Mouse (Mus musculus) heart, embryonic 13.5 days (tissue): ENCODE results near the gene Bmt2. TPM values are rescaled to one million over a fixed set of nuclear protein-coding genes. Genes with fewer than 3 reads are reported as not detected.

Source experiments
- ATAC-seq: fragments of 200-750 bp; cut with Nextera tagmentation; 2 replicates; pipeline ENCODE4 v1.8.0; 2017; ENCODE audit warnings: moderate TSS enrichment; ENCODE audit not compliant: insufficient number of reproducible peaks, low FRiP score, low TSS enrichment; ENCODE audit errors: extremely low read depth
- H3K27ac ChIP-seq: fragments of 300-500 bp; sonication (generic); replicated peaks from 2 replicates; pipeline ENCODE4 v1.5.1; 2015; ENCODE audit warnings: moderate library complexity, mild to moderate bottlenecking, inconsistent platforms
- H3K27me3 ChIP-seq: fragments of 300-500 bp; sonication (generic); replicated peaks from 2 replicates; pipeline ENCODE4 v1.6.1; 2015; ENCODE audit warnings: mild to moderate bottlenecking, inconsistent platforms
- H3K36me3 ChIP-seq: fragments of 300-500 bp; sonication (generic); 2 replicates; pipeline ENCODE4 v1.6.1; 2015; ENCODE audit warnings: mild to moderate bottlenecking, inconsistent platforms
- H3K4me1 ChIP-seq: fragments of 300-500 bp; sonication (generic); 2 replicates; pipeline ENCODE4 v1.6.1; 2015; ENCODE audit warnings: inconsistent platforms
- H3K4me2 ChIP-seq: fragments of 300-500 bp; sonication (generic); 2 replicates; pipeline ENCODE4 v1.6.1; 2015; ENCODE audit warnings: inconsistent platforms, mild to moderate bottlenecking, moderate library complexity
- H3K4me3 ChIP-seq: fragments of 300-500 bp; sonication (generic); 2 replicates; pipeline ENCODE4 v1.5.1; 2015; ENCODE audit warnings: moderate library complexity, mild to moderate bottlenecking, inconsistent platforms
- H3K9ac ChIP-seq: fragments of 300-500 bp; sonication (generic); 2 replicates; pipeline ENCODE4 v1.6.1; 2015; ENCODE audit warnings: inconsistent platforms, mild to moderate bottlenecking, moderate library complexity
- H3K9me3 ChIP-seq: fragments of 300-500 bp; sonication (generic); 2 replicates; pipeline ENCODE4 v1.6.1; 2016; ENCODE audit warnings: inconsistent platforms
- WGBS: fragments of 180-500 bp; shearing (Covaris S2); methylation state at CpG from one replicate; pipeline ENCODE4 v1.1.7; 2015; ENCODE audit warnings: mixed read lengths; 5-methylcytosine and 5-hydroxymethylcytosine counted together
- polyA plus RNA-seq: library from polyadenylated mRNA; unstranded; fragments of >200 nt; fragmentation: Nextera tagmentation; extraction: Ambion mirVana; gene quantifications from 2 replicates; pipeline ENCODE4 v1.2.1, GENCODE M21; 2015

Bmt2 gene
- polyA plus RNA-seq, 1 experiment from 2014 or later = 18.2 TPM

DNA sequence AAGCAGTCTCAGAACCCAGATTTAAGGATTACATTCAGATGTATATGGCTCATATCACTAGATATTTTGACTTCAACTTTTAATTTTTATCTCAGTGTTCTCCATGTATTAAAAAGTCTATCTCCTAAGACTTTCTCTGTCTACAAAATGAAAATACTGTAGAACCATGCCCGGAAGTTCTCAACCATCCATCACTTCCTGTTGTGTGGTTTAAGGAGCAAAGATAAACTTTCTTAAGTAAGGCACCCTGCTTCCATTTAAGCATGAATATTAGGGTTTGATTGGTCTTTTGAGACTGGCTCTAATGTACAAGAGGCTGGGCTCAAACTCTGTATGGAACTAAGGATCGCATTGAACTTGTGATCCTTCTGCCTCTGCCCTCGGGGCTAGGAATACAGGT lies 63.2 kb downstream of the Bmt2 start:
- Histone ChIP-seq H3K4me1 (no peaks in the 10 kb centered on the region), H3K36me3 (no peaks in the 10 kb centered on the region), H3K9ac (no peak overlapping the region), H3K9me3 (no peaks in the 10 kb centered on the region), H3K27me3 (no peaks in the 10 kb centered on the region), H3K4me3 (no peak overlapping the region), H3K27ac (no peak overlapping the region), H3K4me2 (no peak overlapping the region)
- ATAC-seq = no peak
- WGBS = 82% methylated on average over 3 of the region's 3 CpGs

DNA sequence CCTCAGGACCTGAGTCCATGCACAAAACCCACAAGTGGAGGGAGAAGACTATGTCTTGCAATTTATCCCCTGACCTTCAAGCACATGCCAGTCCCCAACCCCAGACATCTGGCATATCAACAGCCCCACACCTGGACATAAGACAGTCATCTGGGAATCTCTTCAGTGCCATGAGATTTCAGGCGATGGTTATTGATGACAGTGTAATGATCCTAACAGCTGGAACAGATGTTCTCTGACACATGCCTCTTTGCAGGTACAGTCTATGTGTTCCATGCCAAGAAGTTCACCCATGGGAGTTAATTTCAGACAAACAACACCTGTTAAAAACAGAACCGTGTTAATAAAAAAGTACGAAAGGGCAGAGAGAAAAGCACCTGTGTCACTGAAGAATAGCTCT lies 64.1 kb downstream of the Bmt2 start:
- no peak overlapping the region for H3K4me2 ChIP-seq
- no peak overlapping the region for H3K27ac ChIP-seq
- H3K4me3 ChIP-seq = no peak overlapping the region
- no peaks in the 10 kb centered on the region for H3K4me1 ChIP-seq
- H3K9me3 ChIP-seq = no peaks in the 10 kb centered on the region
- no peaks in the 10 kb centered on the region for H3K36me3 ChIP-seq
- 76% methylated on average over 3 of the region's 3 CpGs for WGBS
- no peak overlapping the region for H3K9ac ChIP-seq
- H3K27me3 ChIP-seq = no peaks in the 10 kb centered on the region
- no peak for ATAC-seq

DNA sequence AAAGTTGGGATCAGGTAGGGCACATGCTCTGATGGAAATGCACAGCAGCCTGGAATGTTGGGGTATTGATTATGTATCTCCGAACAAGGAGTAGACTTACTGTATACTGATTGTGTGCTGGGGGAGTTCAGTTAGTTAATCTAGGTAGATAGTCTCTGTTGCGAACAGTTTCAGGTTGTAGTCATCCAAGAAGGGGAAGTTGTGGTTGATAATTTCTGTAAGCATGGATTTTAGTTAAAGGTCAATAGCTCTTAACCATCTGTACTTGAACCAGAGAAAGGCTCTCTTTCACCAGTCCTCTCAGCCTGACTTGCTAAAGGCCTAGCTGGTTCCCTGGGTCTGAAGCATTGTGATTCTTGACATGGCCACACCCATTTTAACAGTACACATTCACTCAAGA lies 66.9 kb downstream of the Bmt2 start:
- H3K27me3 ChIP-seq = no peaks in the 10 kb centered on the region
- no peaks in the 10 kb centered on the region for H3K9me3 ChIP-seq
- no peak overlapping the region for H3K4me3 ChIP-seq
- no peak overlapping the region for H3K4me2 ChIP-seq
- peaks cover 17% of the 10 kb centered on the region for H3K4me1 ChIP-seq
- H3K27ac ChIP-seq = no peak overlapping the region
- H3K9ac ChIP-seq = no peak overlapping the region
- no peaks in the 10 kb centered on the region for H3K36me3 ChIP-seq
- ATAC-seq = no peak
- WGBS = 88% methylated on average over 2 of the region's 2 CpGs

DNA sequence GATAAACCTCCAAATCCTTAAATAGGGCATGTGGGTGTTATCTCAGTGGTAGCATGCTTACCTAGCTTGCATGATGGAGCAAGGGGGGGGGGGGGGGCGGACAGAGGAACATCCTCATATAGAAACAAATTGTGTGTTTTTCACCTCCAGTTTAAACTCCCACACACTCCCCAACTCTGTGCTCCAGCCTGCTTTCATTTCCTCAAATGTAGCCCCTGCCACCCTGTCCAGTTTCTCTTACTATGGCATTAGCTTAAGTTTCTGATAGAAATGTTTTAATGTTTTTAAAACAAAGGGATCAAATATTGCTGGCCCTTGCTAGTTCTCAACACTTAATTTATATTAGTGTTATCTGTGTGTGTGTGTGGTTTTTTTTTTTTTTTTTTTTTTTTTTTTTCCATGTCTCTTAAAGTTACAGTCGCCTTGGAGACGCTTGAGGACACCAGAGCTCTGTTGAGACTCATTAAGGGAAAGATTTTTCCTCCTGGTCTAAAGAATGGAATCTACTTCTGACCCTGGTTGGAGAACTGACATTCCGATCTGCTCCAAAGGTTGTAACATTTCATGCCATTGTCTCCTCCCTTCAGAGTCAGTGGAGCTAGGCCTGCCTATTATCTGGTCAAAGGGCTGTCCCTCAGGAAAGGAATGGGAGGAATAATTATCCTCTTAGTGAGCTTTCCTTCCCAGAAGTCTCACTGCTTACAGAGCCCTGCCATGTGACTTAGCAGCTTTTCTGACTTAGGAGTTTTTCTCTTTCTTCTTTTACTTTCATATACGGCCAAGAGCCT lies 68.2 kb downstream of the Bmt2 start:
- no peaks in the 10 kb centered on the region for H3K27me3 ChIP-seq
- WGBS = 79% methylated on average over 5 of the region's 5 CpGs
- no peak overlapping the region for H3K9ac ChIP-seq
- H3K9me3 ChIP-seq = no peaks in the 10 kb centered on the region
- no peak overlapping the region for H3K27ac ChIP-seq
- peaks cover 25% of the 10 kb centered on the region for H3K4me1 ChIP-seq
- H3K36me3 ChIP-seq = peaks cover 5% of the 10 kb centered on the region
- H3K4me2 ChIP-seq = no peak overlapping the region
- no peak for ATAC-seq
- no peak overlapping the region for H3K4me3 ChIP-seq

DNA sequence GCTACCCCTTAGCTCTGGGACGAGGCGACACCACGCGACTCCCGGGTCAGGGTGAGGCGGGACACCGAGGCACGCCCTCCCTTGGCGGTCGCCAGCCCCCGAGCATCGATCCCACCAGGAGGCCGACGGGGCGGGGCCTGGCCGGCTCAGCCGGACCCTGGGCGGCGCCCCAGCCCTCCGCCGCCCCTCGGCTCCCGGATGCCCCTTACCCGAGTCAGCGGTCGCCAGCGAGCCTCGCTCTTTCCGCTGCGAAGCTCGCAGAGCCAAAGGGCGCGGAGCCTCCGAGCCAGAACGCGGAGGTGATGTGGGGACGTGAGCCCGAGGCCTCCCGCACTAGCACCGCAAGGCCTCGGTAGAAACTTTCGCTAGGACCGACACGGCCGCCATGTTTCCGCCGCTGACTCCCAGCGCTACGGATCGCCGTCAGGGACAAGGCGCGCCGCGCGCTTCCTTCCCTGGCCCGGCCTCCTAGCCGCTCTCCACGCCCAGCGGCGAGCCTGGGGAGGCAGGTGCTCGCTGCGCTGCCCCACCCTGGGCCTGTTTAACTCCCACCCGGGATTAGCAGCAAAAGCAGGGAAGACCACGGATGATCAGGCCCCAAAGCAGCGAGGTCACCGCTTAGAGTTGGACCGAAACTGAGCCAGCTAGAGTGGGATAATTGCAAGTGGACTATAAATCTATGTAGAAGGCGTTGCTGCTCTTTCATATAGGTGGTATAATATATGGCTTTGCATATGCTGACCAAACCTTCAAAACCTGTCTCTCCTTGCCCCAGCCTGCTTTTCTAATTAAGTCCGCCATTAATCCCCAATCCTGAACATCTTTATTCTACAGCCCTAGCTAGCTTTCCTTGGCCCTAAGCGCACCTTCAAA lies 69.9 kb downstream of the Bmt2 start, which contains the start of gene Tmem168:
Gene Tmem168, minus strand, starts transcription at position 480 of the 873 bp plus-strand sequence.
- H3K4me2 ChIP-seq = peak within 1 kb of the TSS; percentile 77
- H3K27ac ChIP-seq = peak within 1 kb of the TSS; percentile 97
- peaks cover 14% of the 10 kb centered on the region for H3K36me3 ChIP-seq
- peak within 1 kb of the TSS; percentile 93 for H3K9ac ChIP-seq
- H3K4me3 ChIP-seq = peak within 1 kb of the TSS; percentile 85
- WGBS = 2% methylated on average over 70 of the region's 71 CpGs
- peaks cover 30% of the 10 kb centered on the region for H3K4me1 ChIP-seq
- H3K27me3 ChIP-seq = no peaks in the 10 kb centered on the region
- peak; percentile 92 for ATAC-seq
- H3K9me3 ChIP-seq = no peaks in the 10 kb centered on the region

DNA sequence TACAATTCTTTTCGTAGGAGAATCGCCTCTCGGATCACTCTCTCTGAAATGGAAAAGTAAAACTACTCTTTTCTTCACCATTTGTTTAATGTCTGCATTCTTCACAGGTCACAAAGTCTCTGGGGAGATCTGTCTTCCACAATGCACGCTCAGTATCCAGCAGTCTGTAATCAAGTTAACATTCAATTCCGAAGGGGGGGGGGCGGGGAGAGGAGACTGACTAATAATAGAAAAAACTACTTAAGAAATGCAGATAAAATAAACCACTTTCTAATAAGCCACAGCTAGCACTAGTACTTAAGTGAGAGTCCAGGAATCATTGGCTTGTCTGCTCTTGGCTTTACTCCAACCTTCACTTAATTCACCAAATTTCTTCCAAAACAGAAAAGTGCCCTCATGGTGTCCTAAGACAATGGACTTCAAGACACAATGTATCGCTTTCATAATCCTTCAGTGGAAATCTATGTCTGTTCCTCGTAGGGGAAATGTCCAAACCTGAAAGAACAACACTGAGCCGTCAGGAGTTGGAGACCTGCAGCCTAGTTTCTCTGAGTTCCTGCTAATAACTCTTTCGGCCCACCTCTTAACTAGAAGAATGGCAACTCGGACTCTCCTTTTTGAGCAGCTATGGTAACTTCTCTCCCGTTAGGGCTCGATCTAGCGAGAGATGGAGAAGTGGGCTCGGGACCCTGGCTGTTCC lies 70.7 kb downstream of the Bmt2 start:
- ATAC-seq = 0 out of 2 replicates have a peak, but pooled peaks have one; percentile 1
- WGBS = 8% methylated on average over 15 of the region's 15 CpGs

DNA sequence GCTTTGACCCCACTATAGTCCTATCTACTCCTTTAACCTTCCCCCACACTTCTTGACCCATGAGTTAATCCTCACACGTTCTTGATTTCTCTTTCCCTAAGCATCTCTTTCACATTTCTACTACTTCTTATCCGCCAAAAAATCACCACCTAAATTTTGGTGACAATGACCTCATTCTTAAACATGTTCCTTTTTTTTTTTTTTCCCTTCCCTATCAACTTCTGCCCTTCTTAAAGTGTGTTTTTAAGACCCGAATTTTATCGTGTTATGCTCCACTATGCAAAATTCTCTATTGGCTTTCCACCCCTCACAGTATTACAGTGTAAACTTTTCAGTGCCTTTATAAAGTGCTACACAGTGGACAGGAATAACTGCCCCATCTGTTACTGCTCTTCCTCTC lies 71.4 kb downstream of the Bmt2 start:
- H3K9me3 ChIP-seq = no peaks in the 10 kb centered on the region
- H3K4me3 ChIP-seq = peak overlapping the region; percentile 85
- WGBS = 61% methylated on average over 4 of the region's 4 CpGs
- H3K27ac ChIP-seq = peak overlapping the region; percentile 97
- H3K36me3 ChIP-seq = peaks cover 27% of the 10 kb centered on the region
- H3K9ac ChIP-seq = peak overlapping the region; percentile 93
- H3K4me1 ChIP-seq = peaks cover 41% of the 10 kb centered on the region
- peak overlapping the region; percentile 77 for H3K4me2 ChIP-seq
- H3K27me3 ChIP-seq = no peaks in the 10 kb centered on the region
- no peak for ATAC-seq

More for the DNA sequence above, 70.7 kb downstream of the Bmt2 start:
- peak overlapping the region; percentile 85 for H3K4me3 ChIP-seq
- H3K9me3 ChIP-seq = no peaks in the 10 kb centered on the region
- peak overlapping the region; percentile 93 for H3K9ac ChIP-seq
- peak overlapping the region; percentile 77 for H3K4me2 ChIP-seq
- H3K4me1 ChIP-seq = peaks cover 34% of the 10 kb centered on the region
- peak overlapping the region; percentile 97 for H3K27ac ChIP-seq
- no peaks in the 10 kb centered on the region for H3K27me3 ChIP-seq
- H3K36me3 ChIP-seq = peaks cover 22% of the 10 kb centered on the region

DNA sequence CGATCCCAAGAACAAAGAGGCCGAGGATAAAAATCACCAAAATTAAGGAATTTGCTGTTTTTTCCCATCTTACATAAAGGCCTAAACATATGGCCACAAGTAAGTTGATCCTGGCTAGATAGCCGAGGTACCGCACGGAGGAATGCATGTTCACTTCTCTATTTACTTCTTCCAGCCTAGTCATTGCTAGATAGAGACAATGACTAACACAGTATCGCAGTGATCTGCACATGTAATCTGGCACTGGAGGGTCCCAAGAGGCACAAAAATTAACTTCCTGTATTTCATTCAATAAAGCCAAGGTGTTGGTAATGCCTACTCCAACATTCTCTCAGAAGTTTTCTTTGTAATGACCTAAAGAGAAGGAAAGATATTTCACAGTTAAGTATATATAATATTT lies 74.6 kb downstream of the Bmt2 start:
- no peak for ATAC-seq
- peaks cover 29% of the 10 kb centered on the region for H3K36me3 ChIP-seq
- H3K27ac ChIP-seq = no peak overlapping the region
- WGBS = 89% methylated on average over 6 of the region's 6 CpGs
- no peak overlapping the region for H3K9ac ChIP-seq
- H3K4me3 ChIP-seq = no peak overlapping the region
- no peaks in the 10 kb centered on the region for H3K9me3 ChIP-seq
- peaks cover 58% of the 10 kb centered on the region for H3K4me1 ChIP-seq
- H3K4me2 ChIP-seq = no peak overlapping the region
- H3K27me3 ChIP-seq = no peaks in the 10 kb centered on the region

DNA sequence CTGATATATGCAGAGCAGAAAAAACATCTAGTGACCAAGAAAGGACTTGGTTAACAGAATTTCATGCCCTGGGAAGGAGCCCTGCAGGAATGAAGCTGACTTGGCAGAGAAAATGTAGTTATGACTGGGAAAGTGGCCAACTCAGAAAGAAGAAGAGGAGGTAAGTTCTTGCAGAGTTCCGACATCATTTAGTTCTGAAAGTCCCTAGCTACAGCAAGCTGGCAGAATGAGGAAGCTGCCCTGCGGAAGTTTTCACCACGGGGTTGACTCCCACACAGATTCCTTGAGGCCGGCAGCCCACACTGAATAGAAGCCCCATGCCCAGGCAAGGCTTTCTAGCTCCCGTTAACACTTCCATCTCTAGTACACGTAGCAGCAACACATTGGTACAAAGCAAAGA lies 76.2 kb downstream of the Bmt2 start:
- WGBS = 49% methylated on average over 6 of the region's 6 CpGs

DNA sequence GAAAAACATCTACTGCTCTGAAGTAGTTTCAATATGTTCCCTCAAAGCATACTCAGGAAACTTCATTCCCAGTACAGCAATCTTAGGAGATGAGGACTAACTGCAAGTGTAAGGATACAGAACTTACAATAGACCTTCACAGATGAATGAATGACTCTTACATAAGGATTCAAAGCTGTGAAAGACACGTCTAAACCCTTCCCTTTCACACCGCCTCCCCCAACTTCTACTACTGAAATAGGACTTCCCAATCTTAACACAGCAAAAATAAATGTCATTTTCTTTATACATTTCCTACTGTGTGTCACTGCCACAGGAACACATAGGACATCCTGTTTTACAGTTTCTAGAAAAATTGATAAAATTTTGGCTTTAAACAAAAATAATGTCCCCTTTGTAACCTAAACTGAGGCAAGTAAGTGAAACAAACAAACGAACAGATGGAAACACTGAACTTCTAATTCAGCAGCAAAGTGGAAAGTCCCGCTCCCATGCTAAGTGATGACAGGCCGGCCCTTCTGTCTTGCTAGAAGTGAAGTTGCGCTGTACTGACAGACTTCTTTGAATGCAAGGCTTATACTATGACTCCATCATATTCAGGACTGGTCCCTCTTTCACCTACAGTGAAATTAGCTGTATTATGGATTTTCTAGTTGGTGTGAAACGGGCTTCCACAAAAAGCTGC lies 79.4 kb downstream of the Bmt2 start:
- Histone ChIP-seq H3K9ac (no peak overlapping the region), H3K4me3 (no peak overlapping the region), H3K27ac (no peak overlapping the region), H3K4me1 (peaks cover 44% of the 10 kb centered on the region), H3K4me2 (peak overlapping the region; percentile 35; the same call in 1 of the 2 replicates), H3K36me3 (peaks cover 32% of the 10 kb centered on the region), H3K27me3 (no peaks in the 10 kb centered on the region), H3K9me3 (no peaks in the 10 kb centered on the region)
- WGBS = 63% methylated on average over 7 of the region's 7 CpGs
- no peak for ATAC-seq

More for the DNA sequence above, 76.2 kb downstream of the Bmt2 start:
- ATAC-seq = no peak
- peak overlapping the region; percentile 17; the same call in 1 of the 2 replicates for H3K4me3 ChIP-seq
- H3K27me3 ChIP-seq = no peaks in the 10 kb centered on the region
- H3K36me3 ChIP-seq = peaks cover 29% of the 10 kb centered on the region
- H3K4me2 ChIP-seq = peak overlapping the region; percentile 51
- H3K27ac ChIP-seq = peak overlapping the region; percentile 65
- H3K4me1 ChIP-seq = peaks cover 64% of the 10 kb centered on the region
- peak overlapping the region; percentile 1; the same call in 1 of the 2 replicates for H3K9ac ChIP-seq
- H3K9me3 ChIP-seq = no peaks in the 10 kb centered on the region
